Mouse (Mus musculus) cerebellum, adult 18-20 months (tissue): Measurements from ENCODE around the gene Aoah.

Experiments used
- DNase-seq, 2 experiments: peaks; one replicate each; pipeline ENCODE4 v3.0.0; 2021

Aoah gene

DNA sequence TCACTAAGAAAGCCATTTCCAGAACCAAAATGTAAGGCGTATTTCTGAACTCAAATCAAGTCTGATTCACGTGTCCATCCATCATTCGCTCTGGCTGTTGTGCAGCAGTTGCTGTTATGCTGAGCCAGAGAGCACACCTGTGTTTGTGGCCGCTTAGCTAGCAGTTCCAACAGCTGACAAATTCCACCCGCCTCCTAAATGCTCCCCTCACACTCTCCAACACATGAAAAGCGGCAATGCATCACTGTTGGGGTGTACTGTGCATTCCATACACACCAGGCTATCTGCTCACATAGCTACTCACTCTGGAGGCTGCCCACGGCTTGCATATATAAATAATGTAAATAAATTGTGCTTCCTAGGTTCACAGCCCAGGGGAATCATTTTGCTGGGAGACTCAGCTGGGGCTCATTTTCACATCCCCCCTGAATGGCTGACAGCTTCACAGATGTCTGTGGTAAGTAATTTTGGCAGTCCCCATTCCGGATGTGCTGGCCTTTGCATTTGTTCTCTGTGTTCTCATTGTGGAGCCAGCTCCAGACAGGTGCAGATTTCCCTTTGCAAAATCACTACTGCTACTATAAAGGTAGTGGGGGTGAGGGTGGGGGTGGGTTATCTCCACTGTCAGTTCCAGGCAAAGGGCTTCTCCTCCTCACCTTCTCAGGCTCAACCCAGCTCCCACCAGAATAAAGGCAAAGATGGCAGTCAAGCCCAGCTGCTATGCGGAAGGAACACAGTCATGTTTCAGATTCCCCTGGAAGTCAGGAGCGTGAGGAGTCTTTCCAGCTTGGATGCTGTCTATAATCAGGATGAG lies 123.0 kb downstream of the Aoah start:
- no peak for DNase-seq

DNA sequence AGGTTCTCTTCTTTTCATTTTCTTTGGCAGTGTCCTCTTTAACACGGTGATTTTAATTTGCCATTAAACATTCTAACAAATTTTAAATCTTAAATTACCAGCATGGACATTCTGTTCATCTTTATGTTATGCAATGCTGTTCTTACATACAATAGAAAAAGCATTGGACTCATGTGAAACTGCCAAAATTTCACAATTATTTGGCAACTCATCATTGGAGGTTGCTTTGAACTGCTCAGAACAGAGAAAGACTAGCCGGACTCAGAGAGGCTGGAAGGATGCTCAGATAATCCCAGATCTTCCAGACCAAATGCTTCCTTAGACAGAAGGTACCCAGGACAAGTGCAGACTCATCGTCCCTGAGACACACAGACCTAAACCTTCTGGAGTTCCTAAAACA lies 126.5 kb downstream of the Aoah start:
- no peak for DNase-seq

DNA sequence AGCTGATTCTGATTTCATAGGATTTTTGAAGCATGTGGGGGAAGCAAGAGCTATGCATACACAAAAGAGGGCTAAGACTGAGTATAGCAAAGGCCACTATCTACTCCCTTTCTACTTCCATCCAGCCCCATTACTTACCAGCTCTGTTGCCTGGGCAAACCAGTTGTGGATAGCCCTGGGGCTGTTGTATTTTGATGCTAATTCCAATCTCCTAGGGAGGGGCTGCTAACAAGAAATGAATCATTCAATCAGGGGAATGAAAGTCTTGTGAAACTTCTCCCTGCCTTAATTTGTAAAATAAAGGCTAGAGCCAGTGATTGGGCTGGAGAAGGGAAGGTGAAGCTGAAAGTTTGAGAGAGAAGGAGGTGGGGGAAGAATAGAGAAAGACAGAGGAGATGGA lies 142.1 kb downstream of the Aoah start:
- no peak for DNase-seq

DNA sequence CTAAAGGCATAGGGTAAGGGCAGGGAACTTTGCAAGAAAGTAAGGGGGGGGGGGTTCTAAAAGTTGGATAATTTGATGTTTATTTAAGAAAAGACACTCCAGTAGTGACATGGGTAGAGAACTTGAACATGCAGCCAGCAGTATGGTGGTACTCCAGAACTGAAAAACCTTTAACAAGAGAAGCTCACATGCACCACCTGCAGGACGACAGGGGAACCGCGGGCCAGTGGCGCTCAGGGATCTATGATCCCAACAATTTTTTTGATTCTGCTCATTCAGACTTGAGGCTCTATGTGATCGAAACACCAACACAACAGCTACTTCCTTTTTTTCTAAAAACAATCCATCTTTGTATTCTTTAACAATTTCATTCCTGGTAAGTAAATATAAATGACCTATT lies 143.5 kb downstream of the Aoah start:
- peak; percentile 61 to 75 for DNase-seq

DNA sequence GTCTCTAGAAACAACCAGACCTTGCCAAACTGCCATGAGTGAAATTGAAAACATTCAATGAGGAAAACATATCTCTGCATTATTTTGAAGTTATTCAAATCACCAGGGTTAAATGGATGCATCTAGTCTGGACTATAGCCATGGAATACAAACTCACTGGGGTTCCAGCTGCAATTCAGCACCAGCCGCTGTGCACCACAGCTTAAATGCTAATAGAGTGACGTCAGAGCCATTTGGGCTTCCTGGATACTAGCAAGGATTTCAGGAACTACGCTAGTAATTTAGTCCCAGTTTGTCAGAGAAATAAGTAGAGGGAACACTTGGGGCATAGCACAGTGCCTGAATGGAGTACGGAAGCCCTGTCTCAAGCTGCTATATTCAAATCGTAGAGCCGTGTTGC lies 145.2 kb downstream of the Aoah start:
- no peak for DNase-seq

DNA sequence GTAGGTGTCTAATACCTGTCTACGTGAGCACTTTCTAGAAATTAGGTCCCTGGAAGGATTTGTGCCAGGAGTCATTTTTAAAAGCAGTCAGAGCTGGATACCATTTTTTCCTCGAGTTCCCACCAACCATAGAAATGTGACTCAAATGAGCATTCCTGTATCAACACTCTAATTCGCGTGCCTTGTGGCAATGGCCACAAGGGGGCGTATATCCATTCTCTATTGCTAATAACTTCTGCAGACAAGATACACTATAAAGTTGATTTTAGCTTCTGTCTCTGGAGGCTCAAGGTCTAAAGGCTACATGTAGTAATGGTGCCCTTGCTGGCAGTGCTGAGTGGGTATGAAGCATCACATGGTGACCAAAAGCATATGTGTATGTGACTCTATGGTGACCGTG lies 146.5 kb downstream of the Aoah start:
- DNase-seq = peak; percentile 12 to 28

DNA sequence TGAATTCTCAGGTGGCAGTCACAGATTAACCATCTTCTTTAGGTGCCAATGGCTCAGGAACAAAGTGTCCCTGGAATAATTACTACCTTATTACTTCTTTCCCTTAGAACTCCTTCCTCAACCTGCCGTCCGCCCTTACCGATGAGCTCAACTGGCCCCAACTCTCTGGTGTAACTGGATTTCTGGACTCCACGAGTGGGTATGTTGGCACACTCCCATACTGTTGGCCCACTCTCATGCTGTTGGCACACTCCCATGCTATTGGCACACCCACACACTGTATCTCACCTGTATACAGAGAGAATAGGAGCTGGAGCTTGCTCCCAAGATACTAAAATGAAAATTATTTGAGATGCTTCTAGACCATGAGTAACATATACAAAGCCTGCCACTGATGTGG lies 147.8 kb downstream of the Aoah start:
- peak in 1 of 2 experiments; percentile 6 for DNase-seq

DNA sequence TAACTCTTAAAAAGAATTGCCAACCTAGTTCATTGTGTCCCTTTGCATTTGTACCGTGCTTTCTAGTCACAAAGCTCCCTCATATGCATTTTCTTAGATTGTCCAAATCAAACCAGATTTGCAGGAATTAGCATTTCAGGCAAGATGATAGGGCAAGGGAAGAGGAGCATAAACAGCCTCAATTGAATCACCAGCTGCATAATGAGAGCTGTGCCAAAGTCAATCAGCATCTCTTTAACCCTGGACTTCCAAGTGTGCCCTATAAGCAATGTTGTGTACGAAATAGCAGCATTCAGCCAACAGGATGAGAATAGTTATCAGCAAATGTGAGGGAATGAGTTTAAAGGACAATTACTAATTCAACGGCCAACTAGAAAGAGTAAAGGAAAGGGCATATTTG lies 169.2 kb downstream of the Aoah start:
- no peak for DNase-seq

DNA sequence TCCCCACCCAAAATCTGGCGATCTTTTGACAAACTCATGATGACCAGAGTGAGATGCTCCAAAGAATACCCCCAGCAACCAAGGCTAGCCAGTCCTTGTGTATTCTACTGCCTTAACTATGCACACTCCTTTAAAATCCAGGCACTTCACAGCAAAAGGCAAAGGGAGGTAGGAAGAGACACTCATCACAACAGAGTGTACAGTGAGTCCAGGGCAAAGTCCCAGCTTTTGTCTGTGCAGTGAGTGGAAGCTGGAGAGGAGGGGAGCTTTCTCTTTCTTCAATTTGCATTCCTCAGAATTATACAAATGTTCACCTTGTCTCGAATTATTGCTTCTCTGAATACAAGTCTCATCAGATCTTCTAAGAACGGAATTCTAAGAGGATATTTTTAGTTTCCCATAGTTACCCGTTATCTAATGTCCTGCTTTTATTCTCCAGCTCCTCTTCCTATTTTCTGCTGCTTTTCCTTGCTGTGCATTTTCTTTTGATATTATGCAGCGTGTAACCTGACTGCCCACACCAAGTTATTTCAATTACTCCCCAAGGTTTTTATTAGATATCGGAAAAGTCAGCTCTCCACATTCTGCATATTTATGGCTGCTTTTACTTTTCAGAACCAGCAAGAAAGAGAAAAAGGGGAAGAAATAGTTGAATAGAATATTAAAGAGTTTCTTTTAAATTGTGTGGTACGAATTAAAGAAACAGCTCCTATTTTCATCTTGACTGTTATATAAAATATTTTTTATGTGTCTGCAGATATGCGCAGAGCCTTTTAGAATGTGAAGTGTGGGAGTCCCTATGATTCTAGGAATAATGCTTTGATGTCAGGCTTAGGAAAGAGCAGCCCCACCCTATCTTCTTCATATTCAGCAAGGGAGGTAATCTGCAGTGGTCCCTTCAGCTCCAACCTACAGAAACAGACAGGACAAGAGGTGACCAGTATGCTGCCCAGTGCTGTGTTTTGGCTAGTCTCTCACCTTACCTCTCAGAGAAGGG lies 187.6 kb downstream of the Aoah start:
- DNase-seq = no peak

DNA sequence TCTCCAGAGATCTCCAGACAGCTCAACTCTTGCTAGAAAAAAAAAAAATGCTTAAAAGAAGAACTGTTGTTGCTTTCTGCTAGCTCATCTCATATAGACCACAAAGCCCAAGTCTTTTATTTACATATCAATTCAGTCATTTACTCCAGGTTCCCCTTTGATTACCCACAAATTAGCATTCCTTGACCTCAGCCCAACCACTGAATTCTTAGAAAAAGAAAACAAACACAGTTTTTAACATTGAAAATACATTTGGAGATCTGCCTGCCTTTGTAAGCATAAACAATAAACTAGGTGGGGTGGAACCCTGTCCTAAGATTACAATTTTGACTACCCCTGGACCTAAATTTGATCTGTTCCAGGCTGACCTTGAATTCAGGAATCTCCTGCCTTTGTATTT lies 191.6 kb downstream of the Aoah start:
- no peak for DNase-seq

DNA sequence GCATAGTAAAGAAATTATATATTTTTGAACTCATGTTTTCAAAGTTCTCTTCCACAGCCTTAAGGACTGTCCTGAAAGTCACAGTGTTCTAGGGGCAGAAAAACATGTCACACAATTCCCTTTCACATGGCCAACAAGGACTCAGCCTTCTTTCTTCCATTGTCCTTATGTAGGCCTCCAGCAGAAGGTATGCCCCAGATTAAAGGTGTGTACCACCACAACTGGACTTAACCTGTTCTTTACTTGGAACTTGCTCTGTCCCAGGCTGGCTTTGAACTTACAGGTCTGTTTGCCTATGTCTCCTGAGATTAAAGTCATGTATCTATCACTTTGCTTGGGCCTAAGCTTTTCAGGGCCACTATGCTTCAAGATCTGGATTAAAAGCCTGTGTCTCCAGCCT lies 192.0 kb downstream of the Aoah start:
- DNase-seq = no peak

DNA sequence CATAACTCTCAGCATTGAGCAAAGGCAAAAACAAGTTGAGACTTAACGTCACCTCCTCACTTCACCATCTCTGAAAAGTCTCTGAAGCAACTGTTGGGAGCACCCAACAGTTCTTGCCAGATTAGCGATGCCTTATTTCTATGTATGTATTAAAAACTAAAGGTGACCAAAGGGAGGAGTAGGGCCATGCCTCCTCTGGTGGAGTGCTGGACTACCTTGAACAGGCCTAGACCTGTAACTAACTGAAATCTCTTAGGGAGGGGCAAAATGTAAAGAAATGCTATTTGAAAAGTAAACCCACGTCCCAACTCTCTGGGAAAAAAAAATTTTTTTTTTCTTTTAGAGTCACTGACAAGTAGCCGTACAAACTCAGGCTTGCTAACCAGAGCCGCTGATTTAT lies 211.3 kb downstream of the Aoah start:
- DNase-seq = no peak

DNA sequence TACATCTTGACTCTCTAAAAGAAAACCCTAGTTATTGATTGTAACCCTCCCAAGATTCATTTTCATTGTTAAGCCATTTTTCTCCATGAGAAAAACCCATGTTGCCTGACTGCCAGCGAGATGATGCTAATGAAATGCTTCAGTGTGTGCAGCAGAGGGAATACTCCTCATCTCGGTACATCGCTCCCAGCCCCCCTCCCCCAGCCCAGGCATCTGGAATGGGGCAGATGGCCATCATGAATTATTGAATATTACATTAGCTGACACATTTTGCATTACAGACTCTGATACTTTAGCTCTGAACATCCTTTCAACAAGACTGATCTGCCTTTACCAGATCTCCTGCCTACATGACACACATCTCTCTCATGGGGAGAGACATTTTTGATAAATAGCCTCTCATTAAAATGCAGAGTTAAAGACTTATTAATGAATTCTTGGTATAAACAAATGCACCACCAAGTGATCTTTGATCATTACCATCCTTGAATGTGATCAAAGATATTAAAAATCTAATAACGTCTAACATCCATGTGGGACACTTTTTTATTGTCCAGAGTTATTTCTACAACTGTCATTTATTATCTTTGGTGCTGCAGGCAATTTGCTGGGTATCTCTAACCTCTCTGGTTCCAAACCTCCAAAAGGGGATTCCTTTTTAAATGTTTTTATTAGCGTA lies 211.9 kb downstream of the Aoah start:
- DNase-seq = no peak

DNA sequence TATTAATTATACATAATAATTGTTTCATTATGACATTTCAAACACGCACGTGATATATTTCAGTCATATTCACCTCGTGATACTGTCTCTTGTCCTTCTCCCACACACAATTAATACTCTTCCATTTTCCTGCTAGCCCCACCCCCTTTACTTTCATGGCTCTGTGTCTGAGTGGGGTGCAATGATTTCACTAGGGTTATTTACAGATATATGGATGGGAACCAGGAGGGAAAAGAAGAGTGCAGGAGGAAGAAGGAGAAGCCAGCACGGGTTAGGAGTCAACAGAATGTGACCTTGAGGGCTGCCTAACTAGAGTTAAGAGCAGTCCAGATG lies 212.4 kb downstream of the Aoah start:
- no peak for DNase-seq

DNA sequence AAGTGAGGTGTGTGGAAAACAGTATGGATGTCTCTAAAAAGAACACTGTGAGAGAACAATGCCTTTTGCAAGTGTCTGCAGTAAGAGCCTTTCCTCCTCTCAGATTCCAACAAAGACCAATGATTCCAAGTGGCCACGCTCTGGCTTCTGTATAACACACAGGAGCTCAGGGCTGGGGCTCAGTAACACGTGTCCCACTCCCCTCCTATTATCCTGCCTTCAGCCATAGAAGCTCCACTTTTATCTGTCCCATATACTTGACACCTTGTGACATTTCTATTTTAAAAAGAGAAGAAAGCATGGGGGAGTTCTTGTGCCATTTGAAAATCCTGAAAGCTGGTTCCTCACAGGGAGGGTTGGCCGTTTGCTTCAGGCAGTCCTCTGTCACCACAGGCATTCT lies 219.7 kb downstream of the Aoah start:
- DNase-seq = no peak

DNA sequence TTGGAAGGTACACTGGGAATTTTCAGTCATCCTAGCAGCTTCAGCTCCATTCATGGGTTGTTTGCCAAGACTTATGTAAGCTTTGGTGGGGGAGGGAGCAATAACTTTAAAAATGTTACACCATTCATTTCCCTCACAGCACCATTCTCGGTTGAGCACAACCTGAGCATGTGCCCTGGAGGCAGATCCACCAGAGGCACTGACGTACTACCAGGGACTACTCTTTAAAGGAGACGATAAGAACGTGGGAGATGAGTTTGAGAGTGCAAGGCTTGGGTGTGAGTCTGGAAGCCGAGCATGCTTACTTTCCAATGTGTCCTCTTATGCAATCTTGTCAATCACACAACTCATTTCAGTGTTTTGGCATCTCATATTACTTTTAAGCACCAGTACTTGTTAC lies 230.9 kb downstream of the Aoah start:
- DNase-seq = no peak

DNA sequence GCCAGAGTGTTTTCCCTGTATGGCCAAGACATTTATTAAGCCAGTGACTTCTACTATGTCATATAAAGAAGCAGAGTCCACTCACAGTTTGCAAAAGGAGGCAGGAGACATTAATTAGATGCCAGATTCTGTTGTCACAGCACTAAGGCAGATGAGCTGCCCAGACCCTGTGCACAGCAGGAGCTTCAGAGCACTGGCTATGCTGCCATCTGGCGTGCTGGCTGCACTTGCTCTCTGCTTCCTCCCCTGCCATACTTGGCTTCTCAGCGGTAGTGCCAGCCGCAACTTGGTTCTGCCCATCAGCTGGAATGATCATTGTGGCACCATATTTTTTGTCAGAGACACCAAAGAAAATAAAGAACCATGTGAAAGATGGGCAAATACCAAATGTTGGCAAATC lies 239.3 kb downstream of the Aoah start:
- peak; percentile 83 to 87 for DNase-seq

DNA sequence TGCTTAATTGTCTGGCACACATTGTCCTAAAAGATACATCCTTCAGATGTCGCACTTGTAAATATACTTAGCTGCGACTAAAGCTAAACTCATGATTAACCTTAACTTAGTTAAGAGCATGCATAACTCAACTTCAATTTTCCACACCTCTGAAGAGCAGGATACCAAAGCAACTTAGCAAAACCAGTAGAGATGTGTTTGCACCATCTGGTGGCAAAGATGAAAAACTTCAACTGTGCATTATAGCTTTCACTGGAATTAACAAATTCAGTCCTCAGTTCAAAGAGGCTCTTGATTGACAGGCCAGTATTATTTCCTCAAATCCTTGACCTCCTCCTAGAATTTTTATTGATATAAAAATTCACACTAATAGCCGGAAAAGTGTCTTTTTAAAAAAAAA lies 241.1 kb downstream of the Aoah start:
- DNase-seq = no peak

DNA sequence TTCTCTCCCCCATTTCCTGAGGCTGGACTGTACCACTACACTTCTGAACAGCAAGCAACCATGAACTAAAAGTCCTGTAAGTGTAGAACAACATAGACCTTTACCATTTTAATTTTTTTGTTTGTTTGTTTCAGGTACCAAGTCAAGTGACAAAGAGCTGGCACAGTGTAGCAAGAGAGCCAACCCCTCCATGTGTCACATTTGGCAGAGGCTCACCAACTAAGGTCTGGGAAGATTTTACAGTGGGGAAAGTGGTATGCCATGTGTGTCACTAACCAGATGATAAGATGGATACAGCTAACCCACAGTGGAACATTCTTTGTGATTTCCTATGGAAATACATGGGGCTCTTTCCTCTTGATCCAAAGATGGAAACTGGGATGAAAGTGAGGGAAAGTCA lies 242.1 kb downstream of the Aoah start:
- peak in 1 of 2 experiments; percentile 49 for DNase-seq

DNA sequence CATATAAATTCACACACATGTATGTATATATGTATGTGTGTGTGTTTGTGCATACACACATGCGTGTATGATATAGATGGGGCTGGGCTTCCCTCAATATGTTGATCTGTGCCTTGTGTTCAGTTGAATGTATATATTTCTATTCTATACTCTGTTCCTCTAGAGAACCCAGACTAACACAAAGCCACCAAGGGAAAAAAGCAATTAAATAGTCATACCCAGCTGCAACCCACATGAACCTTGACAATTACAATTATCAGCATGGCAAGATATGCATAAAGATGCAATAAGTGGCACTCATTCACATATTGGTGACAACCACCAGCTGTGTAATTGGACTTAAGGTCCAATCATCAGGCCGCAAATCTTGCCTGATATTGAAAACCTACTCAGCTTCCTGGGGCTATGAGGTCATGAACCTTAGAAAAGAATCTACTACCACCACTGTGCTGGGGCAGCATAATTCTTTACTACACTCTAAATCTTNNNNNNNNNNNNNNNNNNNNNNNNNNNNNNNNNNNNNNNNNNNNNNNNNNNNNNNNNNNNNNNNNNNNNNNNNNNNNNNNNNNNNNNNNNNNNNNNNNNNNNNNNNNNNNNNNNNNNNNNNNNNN lies 246.8 kb downstream of the Aoah start:
- no peak for DNase-seq

DNA sequence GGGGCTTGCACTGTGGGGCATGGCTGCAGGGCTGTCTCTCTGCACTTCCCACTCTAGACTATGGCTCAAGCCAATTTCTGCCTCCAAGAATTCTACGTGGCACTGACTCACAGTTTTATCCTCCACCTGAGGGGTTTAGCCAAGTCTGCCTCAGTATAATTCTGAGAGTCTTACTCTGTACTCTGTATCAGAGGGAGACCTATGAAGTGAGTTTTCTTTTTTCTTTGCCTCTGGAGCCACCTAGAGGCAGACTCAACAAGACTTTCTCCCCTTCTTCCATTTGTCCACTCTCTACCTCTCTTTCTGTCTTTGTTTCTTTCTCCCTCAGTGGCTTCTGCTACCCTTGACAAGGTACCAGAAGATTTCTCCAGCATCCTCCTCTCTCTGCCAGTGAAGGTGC lies 256.2 kb downstream of the Aoah start:
- DNase-seq = peak in 1 of 2 experiments; percentile 32

DNA sequence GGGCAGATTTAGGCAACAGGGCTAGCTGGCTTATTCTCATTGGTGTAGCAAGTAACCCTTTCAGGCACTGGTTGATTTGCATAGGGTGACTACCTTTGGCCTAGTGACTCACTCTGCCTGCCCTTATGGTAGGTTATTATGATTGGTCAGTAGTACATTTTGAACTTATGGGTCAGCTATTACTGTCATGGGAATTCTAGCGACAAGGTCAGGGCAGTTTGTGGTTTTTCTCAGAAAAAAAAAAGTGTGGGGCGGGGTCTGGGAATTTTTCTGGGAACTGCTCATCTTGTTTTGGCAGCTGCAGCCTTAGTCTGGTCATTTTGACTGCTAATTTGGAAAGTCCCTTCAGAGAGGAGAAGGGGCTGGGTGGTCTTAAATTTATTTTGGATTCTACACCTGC lies 272.1 kb downstream of the Aoah start:
- DNase-seq = no peak

DNA sequence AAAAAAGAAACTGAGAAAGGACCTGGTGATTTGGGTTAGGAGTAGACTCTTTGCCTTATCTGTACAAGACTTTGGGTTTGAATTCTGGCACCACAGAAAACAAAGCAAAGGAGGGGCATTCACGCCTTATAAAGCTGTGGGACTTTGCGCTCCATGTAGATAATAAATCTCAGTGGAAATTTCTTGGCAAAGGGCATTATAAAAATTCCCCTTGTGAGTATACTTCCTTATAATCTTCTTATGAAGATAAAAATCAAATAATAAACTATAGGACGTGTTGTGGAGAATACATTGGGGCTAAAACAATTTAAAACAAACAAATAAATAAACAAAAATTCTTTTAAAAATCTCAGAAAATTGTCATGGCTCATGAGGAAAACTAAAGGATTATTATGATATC lies 280.9 kb downstream of the Aoah start, which contains the start of gene Olfr1370:
TSS of gene Olfr1370 (minus strand) at position 101 of the 400 bp plus-strand sequence.
- no peak for DNase-seq
